Mouse (Mus musculus): ENCODE results near the gene Wfdc12. TPM values are rescaled to one million over a fixed set of nuclear protein-coding genes. Genes with fewer than 3 reads are reported as not detected.

Gene Wfdc12
- polyA plus RNA-seq, 1 experiment from 2014 or later: not detected

DNA sequence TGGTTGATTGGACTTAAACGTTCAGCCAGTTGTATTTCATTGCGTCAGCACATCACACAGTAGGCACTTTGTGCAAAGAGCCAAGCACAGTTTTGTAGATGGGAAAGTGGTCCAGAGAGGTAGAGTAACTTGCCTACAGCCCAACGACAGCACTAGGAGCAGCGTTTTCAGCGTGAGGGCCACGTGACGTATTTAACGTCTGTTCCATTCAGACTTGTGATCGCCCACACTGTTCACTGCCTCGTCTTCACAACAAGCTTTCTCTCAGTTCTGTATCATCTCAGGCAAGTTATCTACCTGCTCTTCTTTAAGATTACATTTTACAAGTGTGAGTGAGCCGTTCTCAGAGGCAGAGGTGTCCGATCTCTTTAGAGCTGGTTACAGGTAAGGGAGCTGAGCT is 43.9 kb downstream of the Wfdc12 start:
- Histone ChIP-seq H3K36me3 (peaks cover 4% of the 10 kb centered on the region; the same call in 1 of the 2 replicates), H3K4me2 (replicated peaks) (no peak overlapping the region), H3K27ac (replicated peaks) (no peak overlapping the region), H3K4me1 (no peaks in the 10 kb centered on the region), H3K4me3 (no peak overlapping the region), H3K27me3 (no peaks in the 10 kb centered on the region), H3K9ac (replicated peaks) (no peak overlapping the region), H3K9me3 (no peaks in the 10 kb centered on the region)
- WGBS: 93% methylated on average over 12 of the region's 12 CpGs
- no peak for ATAC-seq (replicated peaks)

DNA sequence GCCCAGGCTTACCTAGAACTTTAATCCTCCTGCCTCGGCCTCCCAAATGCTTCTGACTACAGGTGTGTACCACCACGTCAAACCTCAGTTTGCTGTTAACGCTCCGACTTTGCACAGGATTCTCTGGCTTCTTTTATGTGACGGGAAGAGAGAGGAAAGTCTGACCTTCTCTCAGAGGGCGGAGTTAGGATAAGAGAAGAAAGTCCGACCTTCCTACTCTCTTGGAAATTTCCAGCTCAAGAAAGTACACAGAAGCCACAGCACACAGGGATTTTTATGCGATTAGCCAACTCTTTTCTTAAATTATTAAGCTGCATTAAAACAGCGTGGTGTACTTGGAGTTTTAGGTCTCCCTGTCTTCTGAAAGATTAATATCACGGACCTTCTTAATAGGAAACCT is 45.9 kb downstream of the Wfdc12 start:
- no peak for ATAC-seq (replicated peaks)
- Histone ChIP-seq H3K27me3 (no peaks in the 10 kb centered on the region), H3K27ac (replicated peaks) (no peak overlapping the region), H3K9me3 (no peaks in the 10 kb centered on the region), H3K4me3 (no peak overlapping the region), H3K4me1 (no peaks in the 10 kb centered on the region), H3K36me3 (no peaks in the 10 kb centered on the region), H3K9ac (replicated peaks) (no peak overlapping the region), H3K4me2 (replicated peaks) (no peak overlapping the region)
- whole genome bisulfite sequencing: 91% methylated on average over 10 of the region's 10 CpGs

DNA sequence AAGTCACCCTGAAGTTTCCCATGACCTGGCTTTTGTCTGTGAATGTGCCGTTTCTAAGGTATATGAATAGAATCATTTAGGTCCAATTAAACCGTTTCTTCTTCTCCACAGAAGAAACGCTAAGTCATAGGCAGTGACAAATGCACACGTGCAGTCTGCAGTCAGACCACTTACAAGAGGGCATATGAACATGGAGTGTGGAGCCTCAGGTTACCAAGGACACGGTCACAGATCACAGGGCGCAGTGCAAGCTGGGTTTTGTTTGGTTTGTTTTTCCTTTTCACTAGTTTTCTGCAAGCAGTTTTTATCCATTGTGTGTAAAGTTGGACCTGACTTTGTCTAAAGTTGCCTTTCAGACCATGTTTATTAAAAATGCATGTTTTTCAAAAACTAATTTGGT is 46.4 kb downstream of the Wfdc12 start:
- ATAC-seq (replicated peaks): no peak
- 63% methylated on average over 6 of the region's 6 CpGs for WGBS
- no peak overlapping the region for H3K4me2 ChIP-seq (replicated peaks)
- H3K27me3 ChIP-seq: no peaks in the 10 kb centered on the region
- H3K36me3 ChIP-seq: no peaks in the 10 kb centered on the region
- no peaks in the 10 kb centered on the region for H3K4me1 ChIP-seq
- no peak overlapping the region for H3K9ac ChIP-seq (replicated peaks)
- H3K9me3 ChIP-seq: no peaks in the 10 kb centered on the region
- no peak overlapping the region for H3K4me3 ChIP-seq
- no peak overlapping the region for H3K27ac ChIP-seq (replicated peaks)

DNA sequence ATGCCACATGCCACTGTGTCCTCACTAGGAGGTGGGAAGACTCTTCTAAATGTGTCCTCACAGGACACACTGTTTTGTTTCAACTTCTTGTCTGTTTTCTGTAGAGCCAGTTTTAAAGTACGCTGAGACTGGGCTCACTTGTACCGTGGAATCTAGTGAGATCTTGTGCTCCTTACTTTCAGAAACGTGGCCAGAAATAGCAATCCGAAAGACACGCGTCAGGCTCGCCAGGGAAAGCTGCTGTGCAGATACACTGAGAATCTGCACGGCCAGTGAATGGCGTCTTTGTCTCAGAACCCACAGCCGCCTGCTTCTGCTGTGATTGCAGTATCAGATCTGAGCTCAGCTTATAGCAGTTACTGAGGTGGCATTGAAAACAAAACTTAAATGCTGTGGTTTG is 48.4 kb downstream of the Wfdc12 start:
- Histone ChIP-seq H3K4me1 (no peaks in the 10 kb centered on the region), H3K9ac (replicated peaks) (no peak overlapping the region), H3K9me3 (no peaks in the 10 kb centered on the region), H3K27ac (replicated peaks) (no peak overlapping the region), H3K36me3 (no peaks in the 10 kb centered on the region), H3K4me3 (no peak overlapping the region), H3K27me3 (no peaks in the 10 kb centered on the region), H3K4me2 (replicated peaks) (no peak overlapping the region)
- 49% methylated on average over 10 of the region's 10 CpGs for WGBS
- ATAC-seq (replicated peaks): no peak

Other genes starting within 250 kb of the Wfdc12 start
- gene Ywhab, start 195.6 kb downstream of the Wfdc12 start, polyA plus RNA-seq (2015; fragmentation: Nextera tagmentation; extraction: Ambion mirVana): 431 and 450 TPM in 2 replicates
- gene Pabpc1l, start 165.2 kb downstream of the Wfdc12 start, polyA plus RNA-seq (2015; fragmentation: Nextera tagmentation; extraction: Ambion mirVana): 2.9 and 4.2 TPM in 2 replicates
- gene Stk4, start 120.3 kb downstream of the Wfdc12 start, polyA plus RNA-seq (2015; fragmentation: Nextera tagmentation; extraction: Ambion mirVana): 23.8 and 28.0 TPM in 2 replicates
- gene Tomm34, start 119.4 kb downstream of the Wfdc12 start, polyA plus RNA-seq (2015; fragmentation: Nextera tagmentation; extraction: Ambion mirVana): 52.5 and 55.5 TPM in 2 replicates
- gene Kcns1, start 19.5 kb downstream of the Wfdc12 start, polyA plus RNA-seq (2015; fragmentation: Nextera tagmentation; extraction: Ambion mirVana): 0.55 and 0.75 TPM in 2 replicates
- gene Wfdc5, start 7.9 kb downstream of the Wfdc12 start, polyA plus RNA-seq (2015; fragmentation: Nextera tagmentation; extraction: Ambion mirVana): not detected in 2 replicates
- gene Wfdc15a, start 9.5 kb upstream of the Wfdc12 start, polyA plus RNA-seq (2015; fragmentation: Nextera tagmentation; extraction: Ambion mirVana): not detected in 2 replicates
- gene Wfdc15b, start 31.1 kb upstream of the Wfdc12 start, polyA plus RNA-seq (2015; fragmentation: Nextera tagmentation; extraction: Ambion mirVana): not detected in 2 replicates
- not detected in 2 replicates for gene Svs2, start 47.9 kb upstream of the Wfdc12 start, polyA plus RNA-seq (2015; fragmentation: Nextera tagmentation; extraction: Ambion mirVana)
- gene Svs3b, start 66.0 kb upstream of the Wfdc12 start, polyA plus RNA-seq (2015; fragmentation: Nextera tagmentation; extraction: Ambion mirVana): not detected in 2 replicates
- gene Svs4, start 87.9 kb upstream of the Wfdc12 start, polyA plus RNA-seq (2015; fragmentation: Nextera tagmentation; extraction: Ambion mirVana): not detected in 2 replicates
- gene Svs3a, start 98.7 kb upstream of the Wfdc12 start, polyA plus RNA-seq (2015; fragmentation: Nextera tagmentation; extraction: Ambion mirVana): not detected in 2 replicates
- not detected in 2 replicates for gene Svs6, start 126.1 kb upstream of the Wfdc12 start, polyA plus RNA-seq (2015; fragmentation: Nextera tagmentation; extraction: Ambion mirVana)
- not detected in 2 replicates for gene Svs5, start 142.1 kb upstream of the Wfdc12 start, polyA plus RNA-seq (2015; fragmentation: Nextera tagmentation; extraction: Ambion mirVana)
- 0.29 TPM in 1 of 2 replicates, not detected in the other for gene Slpi, start 198.5 kb upstream of the Wfdc12 start, polyA plus RNA-seq (2015; fragmentation: Nextera tagmentation; extraction: Ambion mirVana)
- gene Rbpjl, start 212.5 kb upstream of the Wfdc12 start, polyA plus RNA-seq (2015; fragmentation: Nextera tagmentation; extraction: Ambion mirVana): 0.05 TPM in 1 of 2 replicates, not detected in the other
- gene Matn4, start 214.6 kb upstream of the Wfdc12 start, polyA plus RNA-seq (2015; fragmentation: Nextera tagmentation; extraction: Ambion mirVana): 0.94 and 1.1 TPM in 2 replicates